In the genomic region with DNA sequence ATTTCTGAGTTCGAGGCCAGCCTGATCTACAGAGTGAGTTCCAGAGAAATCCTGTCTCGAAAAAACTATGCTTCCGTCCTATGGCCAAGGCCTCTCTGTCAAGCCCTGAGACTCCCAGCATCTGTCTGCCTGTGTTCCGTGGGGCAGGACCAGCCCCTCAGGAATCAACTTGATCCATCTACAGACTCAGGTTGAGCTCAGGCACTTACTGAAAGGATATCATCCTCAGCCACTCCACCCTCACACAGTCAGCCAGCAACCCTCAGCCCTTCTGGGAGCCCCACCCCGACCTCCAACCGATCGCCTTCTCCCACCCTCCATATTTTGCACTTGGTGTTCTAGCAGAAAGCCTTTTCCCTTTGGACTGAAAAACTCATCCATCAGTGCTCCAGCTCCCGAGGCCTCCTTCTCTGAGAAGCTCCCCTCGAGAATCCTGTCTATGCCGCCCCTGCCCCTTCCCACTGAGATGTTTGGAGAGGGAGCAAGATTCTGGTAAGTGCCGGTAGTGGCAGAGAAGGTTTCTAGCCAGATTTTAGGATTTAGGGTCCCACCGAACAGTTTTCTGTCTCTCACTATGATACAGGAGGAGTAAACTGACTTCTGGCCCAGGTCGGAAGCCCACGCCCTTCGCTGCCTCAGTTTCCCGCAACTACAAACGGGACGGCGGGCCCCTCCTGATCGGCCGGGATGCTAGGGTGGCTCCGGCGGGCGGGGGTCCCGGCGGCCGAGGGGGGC, we compare ENCODE assay signal across 8 mouse cellular contexts. TPM values are rescaled to one million over a fixed set of nuclear protein-coding genes. Genes with fewer than 3 reads are reported as not detected.
DNase-seq lines count a peak whose midpoint lies in the region; ATAC-seq and TF ChIP-seq lines count a peak whose summit lies in the region.

No protein-coding gene starts in this region.

- no peaks in the 10 kb centered on the region for H3K27me3 ChIP-seq in limb, embryonic 13.5 days
- peaks cover 40% of the 10 kb centered on the region for H3K27me3 ChIP-seq in neural tube, embryonic 12.5 days (replicated peaks)

- peak overlapping the region; percentile 90 for H3K9ac ChIP-seq in limb, embryonic 13.5 days
- H3K9ac ChIP-seq in neural tube, embryonic 12.5 days: peak overlapping the region; percentile 44; the same call in 1 of the 2 replicates

- WGBS in limb, embryonic 13.5 days: 7% methylated on average over 27 of the region's 27 CpGs
- WGBS in neural tube, embryonic 12.5 days: 9% methylated on average over 27 of the region's 27 CpGs

- peak overlapping the region; percentile 89 for H3K4me2 ChIP-seq in limb, embryonic 13.5 days (replicated peaks)
- H3K4me2 ChIP-seq in neural tube, embryonic 12.5 days (replicated peaks): peak overlapping the region; percentile 58

- peak overlapping the region; percentile 50 for H3K4me3 ChIP-seq in left cerebral cortex, adult 2 months
- H3K4me3 ChIP-seq in embryonic fibroblast, embryonic 13.5 days (ENCODE audit: insufficient read depth, low read length): peak overlapping the region; percentile 71
- peak overlapping the region; percentile 80 for H3K4me3 ChIP-seq in limb, embryonic 13.5 days
- peak overlapping the region; percentile 46 for H3K4me3 ChIP-seq in neural tube, embryonic 12.5 days

- TF ChIP-seq POLR2A in embryonic fibroblast, embryonic 13.5 days (IDR thresholded peaks at IDR 0.05; ENCODE audit: low read depth, low read length): peak; percentile 61

- peak in 1 of 2 experiments; percentile 10 for DNase-seq in left cerebral cortex, adult 2 months (ENCODE audit: extremely low spot score in 1 of 2, low spot score in 2 of 2)
- no peak for DNase-seq in left cerebral cortex, postnatal 25 days (ENCODE audit: low spot score in 2 of 2)
- DNase-seq in adrenal gland, postnatal 14 days: no peak
- DNase-seq in right cerebral cortex, postnatal 36 days (ENCODE audit: low spot score in 2 of 2): no peak

- TF ChIP-seq CTCF in left cerebral cortex, adult 2 months (IDR thresholded peaks at IDR 0.05): no peak
- TF ChIP-seq CTCF in embryonic fibroblast, embryonic 13.5 days (IDR thresholded peaks at IDR 0.05; ENCODE audit: borderline replicate concordance, insufficient read depth, low read length): no peak

- H3K27ac ChIP-seq in left cerebral cortex, adult 2 months: peak overlapping the region; percentile 67; the same call in 1 of the 2 replicates
- H3K27ac ChIP-seq in embryonic fibroblast, embryonic 13.5 days (ENCODE audit: insufficient read depth, low read length): peak overlapping the region; percentile 99
- H3K27ac ChIP-seq in limb, embryonic 13.5 days: peak overlapping the region; percentile 88
- H3K27ac ChIP-seq in neural tube, embryonic 12.5 days: no peak overlapping the region

- H3K36me3 ChIP-seq in limb, embryonic 13.5 days: peaks cover 23% of the 10 kb centered on the region
- peaks cover 4% of the 10 kb centered on the region; the same call in 1 of the 2 replicates for H3K36me3 ChIP-seq in neural tube, embryonic 12.5 days

- 0 out of 2 replicates have a peak, but pooled peaks cover 2% of the 10 kb centered on the region for H3K4me1 ChIP-seq in embryonic fibroblast, embryonic 13.5 days (ENCODE audit: control insufficient read depth, insufficient read depth, low read length)
- H3K4me1 ChIP-seq in limb, embryonic 13.5 days: peaks cover 51% of the 10 kb centered on the region
- peaks cover 31% of the 10 kb centered on the region for H3K4me1 ChIP-seq in neural tube, embryonic 12.5 days

- no peak for ATAC-seq in limb, embryonic 13.5 days (ENCODE audit: low FRiP score, low read depth)
- no peak for ATAC-seq in neural tube, embryonic 12.5 days (ENCODE audit: low FRiP score, low read depth)
- no peak for ATAC-seq in monocyte, adult 5-6 weeks (replicated peaks; ENCODE audit: insufficient number of reproducible peaks, low FRiP score, low TSS enrichment, poor library complexity, severe bottlenecking)

- intact Hi-C loops in left cerebral cortex, adult 2 months (cut with DNase I): loop anchor here (10.0 kb wide), 1 partner anchor 257 kb away; a partner anchor contains a TSS
- intact Hi-C loops in left cerebral cortex, postnatal 25 days (cut with DNase I): loop anchor here (5.0 kb wide), 1 partner anchor 64 kb away; no protein-coding TSS in a partner anchor

- H3K9me3 ChIP-seq in limb, embryonic 13.5 days: peaks cover 10% of the 10 kb centered on the region
- 0 out of 2 replicates have a peak, but pooled peaks cover 3% of the 10 kb centered on the region for H3K9me3 ChIP-seq in neural tube, embryonic 12.5 days

RNA-seq across cellular contexts. Expression of a gene that starts 0.4 kb away (rescaled TPM):
- 1 to 10 TPM; 5.6 to 8.0 TPM for total RNA-seq in left cerebral cortex, adult 2 months (2021)
- 1 to 10 TPM; 6.0 to 8.2 TPM for total RNA-seq in left cerebral cortex, postnatal 25 days (2021)
- 642 and 721 TPM in 2 replicates for polyA plus RNA-seq in embryonic fibroblast, embryonic 13.5 days (2011; ENCODE audit: insufficient read length, low read depth, missing spikeins)
- polyA plus RNA-seq in limb, embryonic 13.5 days (2015; fragmentation: Nextera tagmentation; extraction: Ambion mirVana): 287 and 299 TPM in 2 replicates
- 106 and 107 TPM in 2 replicates for polyA plus RNA-seq in neural tube, embryonic 12.5 days (2016; fragmentation: Nextera tagmentation; extraction: Ambion mirVana)
- 40.2 and 55.9 TPM in 2 replicates for total RNA-seq in adrenal gland, postnatal 14 days (2021)
- 210 to 295 TPM (median 228 TPM) in 3 replicates for total RNA-seq in monocyte, adult 5-6 weeks (2017)

RNA-seq across cellular contexts. Expression of a gene that starts 3.8 kb away (rescaled TPM):
- total RNA-seq in left cerebral cortex, adult 2 months (2021): 100 to 1,000 TPM; 122 to 126 TPM
- total RNA-seq in left cerebral cortex, postnatal 25 days (2021): 100 to 1,000 TPM; 123 to 124 TPM
- 73.4 and 78.1 TPM in 2 replicates for polyA plus RNA-seq in embryonic fibroblast, embryonic 13.5 days (2011; ENCODE audit: insufficient read length, low read depth, missing spikeins)
- 16.0 and 19.5 TPM in 2 replicates for polyA plus RNA-seq in limb, embryonic 13.5 days (2015; fragmentation: Nextera tagmentation; extraction: Ambion mirVana)
- polyA plus RNA-seq in neural tube, embryonic 12.5 days (2016; fragmentation: Nextera tagmentation; extraction: Ambion mirVana): 26.3 and 27.7 TPM in 2 replicates
- total RNA-seq in adrenal gland, postnatal 14 days (2021): 141 and 157 TPM in 2 replicates
- total RNA-seq in monocyte, adult 5-6 weeks (2017): 49.0 to 80.6 TPM (median 59.1 TPM) in 3 replicates

RNA-seq across cellular contexts. Expression of a gene that starts 8.4 kb away (rescaled TPM):
- total RNA-seq in left cerebral cortex, adult 2 months (2021): 10 to 100 TPM; 13.5 to 13.8 TPM
- total RNA-seq in left cerebral cortex, postnatal 25 days (2021): 10 to 100 TPM; 10.9 to 12.3 TPM
- 3.5 and 4.0 TPM in 2 replicates for polyA plus RNA-seq in embryonic fibroblast, embryonic 13.5 days (2011; ENCODE audit: insufficient read length, low read depth, missing spikeins)
- polyA plus RNA-seq in limb, embryonic 13.5 days (2015; fragmentation: Nextera tagmentation; extraction: Ambion mirVana): 1.8 and 1.9 TPM in 2 replicates
- polyA plus RNA-seq in neural tube, embryonic 12.5 days (2016; fragmentation: Nextera tagmentation; extraction: Ambion mirVana): 9.9 and 10.7 TPM in 2 replicates
- total RNA-seq in adrenal gland, postnatal 14 days (2021): 18.7 and 20.7 TPM in 2 replicates
- total RNA-seq in monocyte, adult 5-6 weeks (2017): 33.6 to 53.0 TPM (median 45.9 TPM) in 3 replicates

RNA-seq across cellular contexts. Expression of a gene that starts 17.4 kb away (rescaled TPM):
- total RNA-seq in left cerebral cortex, adult 2 months (2021): under 1 TPM; 0.14 to 0.20 TPM
- under 1 TPM; 0.14 to 0.23 TPM for total RNA-seq in left cerebral cortex, postnatal 25 days (2021)
- 0.15 and 0.16 TPM in 2 replicates for polyA plus RNA-seq in embryonic fibroblast, embryonic 13.5 days (2011; ENCODE audit: insufficient read length, low read depth, missing spikeins)
- polyA plus RNA-seq in limb, embryonic 13.5 days (2015; fragmentation: Nextera tagmentation; extraction: Ambion mirVana): 0.41 and 0.73 TPM in 2 replicates
- 0.24 and 0.40 TPM in 2 replicates for polyA plus RNA-seq in neural tube, embryonic 12.5 days (2016; fragmentation: Nextera tagmentation; extraction: Ambion mirVana)
- total RNA-seq in adrenal gland, postnatal 14 days (2021): not detected in 2 replicates
- not detected in 3 replicates for total RNA-seq in monocyte, adult 5-6 weeks (2017)

RNA-seq across cellular contexts. Expression of a gene that starts 28.0 kb away (rescaled TPM):
- total RNA-seq in left cerebral cortex, adult 2 months (2021): 10 to 100 TPM; 45.4 to 49.4 TPM
- total RNA-seq in left cerebral cortex, postnatal 25 days (2021): 10 to 100 TPM; 41.1 to 49.9 TPM
- polyA plus RNA-seq in embryonic fibroblast, embryonic 13.5 days (2011; ENCODE audit: insufficient read length, low read depth, missing spikeins): 29.2 and 29.3 TPM in 2 replicates
- 105 and 106 TPM in 2 replicates for polyA plus RNA-seq in limb, embryonic 13.5 days (2015; fragmentation: Nextera tagmentation; extraction: Ambion mirVana)
- 84.5 and 98.3 TPM in 2 replicates for polyA plus RNA-seq in neural tube, embryonic 12.5 days (2016; fragmentation: Nextera tagmentation; extraction: Ambion mirVana)
- 30.3 and 36.6 TPM in 2 replicates for total RNA-seq in adrenal gland, postnatal 14 days (2021)
- 7.8 to 14.2 TPM (median 8.8 TPM) in 3 replicates for total RNA-seq in monocyte, adult 5-6 weeks (2017)
